Mouse (Mus musculus) urinary bladder, postnatal 25 days (tissue): ENCODE measurements around the gene Gm45213.

Experiments used
- DNase-seq: peaks from one replicate; pipeline ENCODE4 v3.0.0; 2022; ENCODE audit warnings: low spot score

Gene Gm45213

GRCm38 (mm10) chr7:66106581-66107056, 63.2 kb downstream of the Gm45213 start:
- no peak for DNase-seq

GRCm38 (mm10) chr7:66107206-66107605, 63.8 kb downstream of the Gm45213 start:
- DNase-seq: no peak

DNA sequence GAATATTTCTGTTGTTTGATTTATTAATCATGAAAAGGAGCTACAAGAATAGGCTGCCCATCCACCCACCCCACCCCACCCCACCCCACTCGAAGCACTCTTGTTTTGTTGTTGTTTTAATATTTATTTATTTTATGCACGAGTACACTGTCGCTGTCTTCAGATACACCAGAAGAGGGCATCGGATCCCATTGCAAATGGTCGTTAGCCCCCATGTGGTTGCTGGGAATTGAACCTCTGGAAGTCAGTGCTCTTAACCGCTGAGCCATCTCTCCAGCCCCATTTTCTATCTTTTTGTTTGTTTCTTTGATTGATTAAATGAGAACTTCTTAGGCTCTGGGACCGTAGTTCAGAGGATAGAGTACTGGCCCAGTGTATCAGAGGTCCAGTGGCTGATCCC, 64.5 kb downstream of the Gm45213 start:
- DNase-seq: no peak

DNA sequence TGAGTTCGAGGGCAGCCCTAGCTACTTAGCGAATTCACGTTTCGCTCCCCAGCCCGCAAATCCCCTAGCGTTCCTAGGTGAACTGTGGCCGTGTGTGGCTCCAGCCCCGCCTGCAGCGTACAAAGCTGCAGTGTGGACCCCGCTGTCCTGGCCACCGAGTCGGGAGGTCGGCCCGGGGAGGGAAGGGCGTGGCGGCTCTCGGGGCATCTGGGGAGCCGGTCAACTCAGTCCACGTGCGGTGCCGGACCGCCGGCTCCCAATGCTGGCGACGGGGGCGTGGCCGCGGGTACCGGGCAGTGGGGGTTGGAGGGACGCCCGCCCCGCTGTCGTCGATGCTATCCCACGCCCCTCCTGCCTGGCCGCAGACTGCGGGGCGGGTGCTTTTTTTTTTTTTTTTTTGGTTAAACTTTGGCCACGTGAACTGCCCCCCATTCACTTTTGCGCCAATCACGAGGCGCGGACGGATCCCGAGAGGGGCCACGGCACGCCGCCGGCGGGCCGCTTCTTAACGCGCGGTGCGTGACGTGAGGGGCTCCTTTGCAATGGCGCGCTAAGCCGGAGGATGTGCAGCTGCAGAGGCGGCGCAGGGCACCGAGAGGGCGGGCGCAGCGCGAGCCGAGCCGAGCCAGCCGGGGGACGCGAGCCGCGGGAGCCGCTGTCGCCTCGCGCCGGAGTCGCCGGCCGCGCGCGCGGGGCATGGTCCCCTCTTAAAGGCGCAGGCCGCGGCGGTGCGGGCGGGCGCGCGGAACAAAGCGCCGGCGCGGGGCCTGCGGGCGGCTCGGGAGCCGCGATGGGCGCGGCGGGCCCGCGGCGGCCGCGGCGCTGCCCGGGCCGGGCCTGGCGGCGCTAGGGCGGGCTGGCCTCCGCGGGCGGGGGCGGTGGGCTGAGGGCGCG, 65.8 kb downstream of the Gm45213 start, which contains the start of gene Chsy1:
TSS of gene Chsy1 (plus strand) at position 555 of the 894 bp plus-strand sequence.
- peak; percentile 86 for DNase-seq

DNA sequence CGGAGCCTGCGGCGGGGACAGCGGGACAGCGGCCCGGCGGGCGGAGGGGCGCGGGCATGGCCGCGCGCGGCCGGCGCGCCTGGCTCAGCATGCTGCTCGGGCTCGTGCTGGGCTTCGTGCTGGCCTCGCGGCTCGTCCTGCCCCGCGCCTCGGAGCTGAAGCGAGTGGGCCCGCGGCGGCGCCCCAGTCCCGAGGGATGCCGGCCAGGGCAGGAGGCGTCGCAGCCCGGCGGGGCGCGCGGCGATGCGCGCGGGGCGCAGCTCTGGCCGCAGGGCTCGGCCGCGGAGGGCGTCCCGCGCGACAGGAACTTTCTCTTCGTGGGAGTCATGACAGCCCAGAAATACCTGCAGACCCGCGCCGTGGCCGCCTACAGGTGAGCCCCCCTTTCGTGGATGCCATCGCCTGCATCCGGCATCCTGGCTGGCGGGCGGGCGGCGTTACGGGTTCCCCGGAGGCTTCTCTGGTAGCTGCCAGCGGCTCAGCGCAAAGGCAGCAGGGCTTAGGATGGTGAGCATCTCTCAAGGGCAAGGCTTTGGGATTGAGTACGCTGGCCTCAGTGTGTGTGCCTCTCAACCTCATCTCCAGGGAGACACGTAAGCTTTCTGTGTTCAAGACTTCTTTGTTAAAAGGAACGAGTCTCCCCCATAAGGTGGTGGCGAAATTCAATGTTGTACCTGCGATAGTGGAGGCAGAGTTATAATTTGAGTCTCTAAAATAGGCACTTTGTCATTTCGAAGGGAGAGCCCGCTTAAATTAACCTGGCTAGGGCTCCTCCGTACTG, 66.6 kb downstream of the Gm45213 start:
- peak; percentile 35 for DNase-seq

- no peak for DNase-seq
These were observed 67.3 kb downstream of the Gm45213 start for GRCm38 (mm10) chr7:66110636-66111112.

- DNase-seq: no peak
These were observed 67.8 kb downstream of the Gm45213 start for GRCm38 (mm10) chr7:66111211-66111610.
